Mouse (Mus musculus) naive thymus-derived CD4-positive, alpha-beta T cell, adult 2 months (primary cell): ENCODE measurements around the gene Kcmf1.

Source experiments
- DNase-seq: peaks from one replicate; pipeline ENCODE4 v3.0.0-alpha.2; 2011; ENCODE audit warnings: low read depth

The Kcmf1 gene

GRCm38 (mm10) chr6:72899781-72900681, at the start of gene Kcmf1:
TSS of gene Kcmf1 (minus strand) at chr6:72899979.
- peak; percentile 73 for DNase-seq

GRCm38 (mm10) chr6:72949161-72949756, 49.5 kb upstream of the Kcmf1 start:
- no peak for DNase-seq

- DNase-seq, result no peak
These were observed 48.6 kb upstream of the Kcmf1 start for GRCm38 (mm10) chr6:72948392-72948791.

GRCm38 (mm10) chr6:72947960-72948359, 48.2 kb upstream of the Kcmf1 start:
- DNase-seq, result no peak

GRCm38 (mm10) chr6:72940493-72940892, 40.7 kb upstream of the Kcmf1 start:
- DNase-seq, result peak; percentile 92

GRCm38 (mm10) chr6:72937859-72938258, 38.1 kb upstream of the Kcmf1 start:
- DNase-seq, result peak; percentile 72

GRCm38 (mm10) chr6:72937430-72937829, 37.7 kb upstream of the Kcmf1 start:
- no peak for DNase-seq

DNA sequence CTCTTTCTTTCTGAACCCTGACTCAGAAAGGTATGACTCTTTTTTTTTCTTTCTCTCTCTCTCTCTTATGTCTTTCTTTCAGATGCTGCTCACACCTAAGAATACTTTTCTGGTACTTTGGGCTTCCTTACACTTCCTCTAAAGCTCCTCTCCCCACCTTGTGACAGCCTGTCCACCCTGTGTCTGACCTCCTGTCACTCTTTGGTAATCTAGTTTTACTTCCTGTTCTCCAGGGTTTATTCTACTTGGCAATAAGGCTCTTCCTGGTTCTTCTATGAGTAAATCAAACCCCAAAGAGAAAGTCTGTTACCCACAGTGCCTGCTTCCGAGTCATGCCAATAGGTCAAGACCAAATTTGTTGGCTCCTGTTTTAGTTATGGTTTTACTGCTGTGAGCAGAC, 33.2 kb upstream of the Kcmf1 start:
- DNase-seq, result no peak

DNA sequence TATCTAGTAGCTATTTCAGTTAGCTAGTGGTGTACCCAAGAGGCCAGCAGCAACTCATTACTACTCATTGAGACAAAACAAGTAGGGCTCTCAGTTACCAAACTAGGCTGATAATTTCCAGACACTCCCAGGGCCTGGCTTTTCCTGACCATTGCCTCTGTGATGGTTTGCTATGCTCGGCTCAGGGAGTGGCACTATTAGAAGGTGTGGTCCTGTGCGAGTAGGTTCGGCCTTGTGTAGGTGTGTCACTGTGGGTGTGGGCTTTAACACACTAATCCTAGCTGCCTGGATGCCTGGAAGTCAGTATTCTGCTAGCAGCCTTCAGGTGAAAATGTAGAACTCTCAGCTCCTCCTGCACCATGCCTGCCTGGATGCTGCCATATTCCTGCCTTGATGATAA, 31.8 kb upstream of the Kcmf1 start:
- no peak for DNase-seq

- no peak for DNase-seq
These were observed 30.1 kb upstream of the Kcmf1 start for GRCm38 (mm10) chr6:72929795-72930398.

- DNase-seq, result no peak
These were observed 27.1 kb upstream of the Kcmf1 start for GRCm38 (mm10) chr6:72926755-72927482.

DNA sequence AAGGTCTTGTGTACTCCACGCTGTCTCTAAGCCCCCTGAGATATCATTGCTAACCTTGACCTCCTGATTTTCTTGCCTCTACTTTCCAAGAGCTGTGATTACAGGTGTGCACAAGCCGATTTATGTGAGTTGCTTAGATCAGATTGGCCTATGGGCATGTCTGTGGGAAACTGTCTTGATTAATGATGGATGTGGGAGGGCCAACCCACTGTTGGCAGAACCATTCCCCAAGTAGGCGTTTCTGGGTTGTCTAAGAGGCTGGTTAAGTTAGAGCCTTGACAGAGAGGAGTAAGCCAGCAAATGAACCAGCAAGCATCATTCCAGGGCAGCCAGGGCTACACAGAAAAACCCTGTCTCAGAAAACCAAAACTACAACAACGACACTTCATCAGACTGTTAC, 26.3 kb upstream of the Kcmf1 start:
- no peak for DNase-seq

- no peak for DNase-seq
These were observed 23.6 kb upstream of the Kcmf1 start for GRCm38 (mm10) chr6:72923381-72923780.

- no peak for DNase-seq
These were observed 21.3 kb upstream of the Kcmf1 start for GRCm38 (mm10) chr6:72921081-72921480.

- DNase-seq, result no peak
These were observed 18.8 kb upstream of the Kcmf1 start for GRCm38 (mm10) chr6:72918510-72919033.

- no peak for DNase-seq
These were observed 16.6 kb upstream of the Kcmf1 start for GRCm38 (mm10) chr6:72916330-72916729.

GRCm38 (mm10) chr6:72914087-72914749, 14.4 kb upstream of the Kcmf1 start:
- DNase-seq, result peak; percentile 26

- no peak for DNase-seq
These were observed 11.5 kb upstream of the Kcmf1 start for GRCm38 (mm10) chr6:72911261-72911660.

DNA sequence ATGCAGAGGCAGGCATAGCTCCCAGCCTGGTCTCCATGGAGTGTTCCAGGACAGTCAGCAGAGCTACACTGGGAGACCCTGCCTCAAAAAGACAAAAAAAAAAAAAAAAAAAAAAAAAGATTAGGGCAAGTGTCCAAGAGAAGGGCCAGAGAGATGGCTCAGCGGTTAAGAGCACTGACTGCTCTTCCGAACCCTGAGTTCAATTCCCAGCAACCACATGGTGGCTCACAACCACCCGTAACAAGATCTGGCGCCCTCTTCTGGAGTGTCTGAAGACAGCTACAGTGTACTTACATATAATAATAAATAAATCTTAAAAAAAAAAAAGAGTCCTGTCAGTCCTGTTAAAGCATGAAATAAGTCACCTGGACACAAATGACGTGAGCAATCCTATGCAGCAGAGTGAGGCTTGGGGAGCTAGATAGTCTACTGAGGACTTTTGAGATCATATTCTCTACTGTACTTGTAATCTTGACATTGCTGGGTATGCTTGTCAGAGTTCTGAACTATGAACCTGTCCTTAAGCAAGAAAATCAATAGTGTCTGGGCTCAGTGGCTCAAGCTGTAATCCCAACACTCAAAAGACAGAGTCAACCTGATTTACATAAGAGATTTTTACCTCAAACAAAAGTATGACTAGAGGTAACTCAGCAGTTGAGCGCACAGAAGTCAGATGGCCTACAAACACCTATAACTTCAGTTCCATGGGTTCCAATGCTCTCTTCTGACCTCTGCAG, 2.6 kb upstream of the Kcmf1 start:
- peak; percentile 24 for DNase-seq

GRCm38 (mm10) chr6:72900952-72901351, 1.2 kb upstream of the Kcmf1 start:
- no peak for DNase-seq
